ENCODE assay signal across 17 mouse cellular contexts in genomic region chr9:116136146-116136545, GRCm38 (mm10). TPM values are rescaled to one million over a fixed set of nuclear protein-coding genes. Genes with fewer than 3 reads are reported as not detected.
DNase-seq lines count a peak whose midpoint lies in the region; ATAC-seq and TF ChIP-seq lines count a peak whose summit lies in the region.
"Had no signal": no experiment of that assay in that cellular context is flagged by ENCODE, and none has a peak within 500 bp of the region (broad histone marks: within the 10 kb centered on the region; RNA-seq: fewer than 3 reads in every experiment).

No protein-coding gene starts in this region.

- TF ChIP-seq EP300 in liver, postnatal 0 days (IDR thresholded peaks at IDR 0.05; ENCODE audit: low read depth): no peak

- no peaks in the 10 kb centered on the region for H3K36me3 ChIP-seq in hindbrain, embryonic 10.5 days
- H3K36me3 ChIP-seq in hindbrain, embryonic 14.5 days (replicated peaks; ENCODE audit: control insufficient read depth, insufficient read depth): no peaks in the 10 kb centered on the region
- peaks cover 5% of the 10 kb centered on the region; the same call in 1 of the 2 replicates for H3K36me3 ChIP-seq in liver, postnatal 0 days (replicated peaks; ENCODE audit: insufficient read depth, low read length)
- H3K36me3 ChIP-seq in liver, embryonic 11.5 days (ENCODE audit: control insufficient read depth, insufficient read depth, low read length): no peaks in the 10 kb centered on the region
- peaks cover 10% of the 10 kb centered on the region for H3K36me3 ChIP-seq in limb, embryonic 10.5 days
- no peaks in the 10 kb centered on the region for H3K36me3 ChIP-seq in forebrain, embryonic 16.5 days (ENCODE audit: control insufficient read depth, insufficient read depth)

- TF ChIP-seq POLR2A in bone marrow macrophage, adult 2 months (IDR thresholded peaks at IDR 0.05; ENCODE audit: borderline replicate concordance, low read depth, low read length): no peak

- H3K4me2 ChIP-seq in hindbrain, embryonic 14.5 days (replicated peaks): no peak overlapping the region
- no peak overlapping the region for H3K4me2 ChIP-seq in liver, postnatal 0 days (ENCODE audit: low read depth, low read length)
- H3K4me2 ChIP-seq in liver, embryonic 11.5 days: no peak overlapping the region
- H3K4me2 ChIP-seq in forebrain, embryonic 16.5 days (ENCODE audit: low read length): no peak overlapping the region
- H3K4me2 ChIP-seq: heart, embryonic 11.5 days; heart, embryonic 15.5 days; intestine, embryonic 15.5 days had no signal

- H3K4me1 ChIP-seq in hindbrain, embryonic 10.5 days (replicated peaks): peaks cover 58% of the 10 kb centered on the region
- H3K4me1 ChIP-seq in hindbrain, embryonic 14.5 days (replicated peaks; ENCODE audit: control insufficient read depth, insufficient read depth, low read length): peaks cover 14% of the 10 kb centered on the region
- H3K4me1 ChIP-seq in liver, postnatal 0 days (ENCODE audit: insufficient read depth): peaks cover 53% of the 10 kb centered on the region
- H3K4me1 ChIP-seq in liver, embryonic 11.5 days (replicated peaks; ENCODE audit: control insufficient read depth, insufficient read depth, low read length): no peaks in the 10 kb centered on the region; the same call in 1 of the 2 replicates
- H3K4me1 ChIP-seq in bone marrow macrophage, adult 2 months (ENCODE audit: control insufficient read depth, insufficient read depth, low read length): peaks cover 84% of the 10 kb centered on the region
- peaks cover 50% of the 10 kb centered on the region for H3K4me1 ChIP-seq in limb, embryonic 10.5 days
- H3K4me1 ChIP-seq in forebrain, embryonic 16.5 days (replicated peaks; ENCODE audit: control insufficient read depth, insufficient read depth, low read length): peaks cover 7% of the 10 kb centered on the region; the same call in 1 of the 2 replicates

- no peak for DNase-seq in hindbrain, embryonic 10.5 days (ENCODE audit: low spot score)
- no peak for DNase-seq in hindbrain, embryonic 14.5 days (ENCODE audit: low spot score)
- DNase-seq in liver, postnatal 0 days: no peak
- DNase-seq in liver, embryonic 11.5 days (ENCODE audit: low spot score): no peak
- no peak for DNase-seq in limb, embryonic 10.5 days (ENCODE audit: low spot score)
- no peak for DNase-seq in thymus, postnatal 14 days
- DNase-seq: adrenal gland, postnatal 25 days; cerebellum, adult 11 months; cerebellum, adult 9-10 months; cerebellum, postnatal 36 days; gastrocnemius, postnatal 14 days; heart, adult 2 months had no signal

- no peak for TF ChIP-seq CTCF in liver, postnatal 0 days (IDR thresholded peaks at IDR 0.05; ENCODE audit: low read depth)
- TF ChIP-seq CTCF in bone marrow macrophage, adult 2 months (IDR thresholded peaks at IDR 0.05; ENCODE audit: low read depth, low read length): no peak

- H3K4me3 ChIP-seq in hindbrain, embryonic 10.5 days: no peak overlapping the region
- H3K4me3 ChIP-seq in hindbrain, embryonic 14.5 days (replicated peaks; ENCODE audit: low read length): no peak overlapping the region
- H3K4me3 ChIP-seq in liver, postnatal 0 days (ENCODE audit: low read depth, low read length): no peak overlapping the region
- H3K4me3 ChIP-seq in liver, embryonic 11.5 days (ENCODE audit: low read depth, low read length): no peak overlapping the region
- H3K4me3 ChIP-seq in bone marrow macrophage, adult 2 months (ENCODE audit: insufficient read depth, low read length): no peak overlapping the region
- no peak overlapping the region for H3K4me3 ChIP-seq in limb, embryonic 10.5 days
- H3K4me3 ChIP-seq in forebrain, embryonic 16.5 days (replicated peaks; ENCODE audit: low read length): no peak overlapping the region
- H3K4me3 ChIP-seq: heart, adult 2 months; heart, embryonic 15.5 days; intestine, embryonic 15.5 days had no signal

- peak overlapping the region; percentile 35; the same call in 1 of the 2 replicates for H3K27ac ChIP-seq in hindbrain, embryonic 10.5 days
- no peak overlapping the region; the same call in 1 of the 2 replicates for H3K27ac ChIP-seq in hindbrain, embryonic 14.5 days
- H3K27ac ChIP-seq in liver, postnatal 0 days (ENCODE audit: low read depth): 0 out of 2 replicates have a peak overlapping the region, but pooled peaks have one; percentile 39
- H3K27ac ChIP-seq in liver, embryonic 11.5 days (ENCODE audit: low read depth, low read length): no peak overlapping the region
- peak overlapping the region; percentile 77 for H3K27ac ChIP-seq in bone marrow macrophage, adult 2 months (ENCODE audit: insufficient read depth, low read depth, low read length)
- H3K27ac ChIP-seq in limb, embryonic 10.5 days: peak overlapping the region; percentile 36; the same call in 1 of the 2 replicates
- no peak overlapping the region for H3K27ac ChIP-seq in forebrain, embryonic 16.5 days (ENCODE audit: low read length)
- H3K27ac ChIP-seq: heart, adult 2 months; heart, embryonic 15.5 days; intestine, embryonic 15.5 days had no signal

- H3K9ac ChIP-seq in hindbrain, embryonic 14.5 days: no peak overlapping the region
- H3K9ac ChIP-seq in liver, postnatal 0 days (replicated peaks): no peak overlapping the region
- H3K9ac ChIP-seq in liver, embryonic 11.5 days (ENCODE audit: low read depth, low read length): no peak overlapping the region
- no peak overlapping the region for H3K9ac ChIP-seq in forebrain, embryonic 16.5 days (replicated peaks; ENCODE audit: low read depth, low read length)
- H3K9ac ChIP-seq: heart, embryonic 15.5 days; intestine, embryonic 15.5 days had no signal

- no peaks in the 10 kb centered on the region for H3K27me3 ChIP-seq in hindbrain, embryonic 10.5 days (ENCODE audit: insufficient read depth, poor library complexity, severe bottlenecking)
- H3K27me3 ChIP-seq in hindbrain, embryonic 14.5 days (ENCODE audit: control insufficient read depth, insufficient read depth, low read length): no peaks in the 10 kb centered on the region
- no peaks in the 10 kb centered on the region for H3K27me3 ChIP-seq in liver, postnatal 0 days (ENCODE audit: insufficient read depth, low read length)
- no peaks in the 10 kb centered on the region for H3K27me3 ChIP-seq in liver, embryonic 11.5 days (replicated peaks; ENCODE audit: control insufficient read depth, insufficient read depth, low read length)
- H3K27me3 ChIP-seq in limb, embryonic 10.5 days (ENCODE audit: low read depth, poor library complexity, severe bottlenecking): no peaks in the 10 kb centered on the region
- no peaks in the 10 kb centered on the region for H3K27me3 ChIP-seq in forebrain, embryonic 16.5 days (replicated peaks; ENCODE audit: control insufficient read depth, insufficient read depth, low read length)
- H3K27me3 ChIP-seq: heart, embryonic 15.5 days; intestine, embryonic 15.5 days had no signal

- 73% methylated on average over 6 of the region's 6 CpGs for WGBS in hindbrain, embryonic 10.5 days
- 66% methylated on average over 6 of the region's 6 CpGs for WGBS in hindbrain, embryonic 14.5 days
- 74% methylated on average over 6 of the region's 6 CpGs for WGBS in liver, postnatal 0 days (ENCODE audit: insufficient replicate concordance)
- 80% methylated on average over 6 of the region's 6 CpGs for WGBS in liver, embryonic 11.5 days
- WGBS in limb, embryonic 10.5 days: 79% methylated on average over 6 of the region's 6 CpGs
- 63% methylated on average over 6 of the region's 6 CpGs for WGBS in forebrain, embryonic 16.5 days

- no peaks in the 10 kb centered on the region for H3K9me3 ChIP-seq in hindbrain, embryonic 10.5 days
- H3K9me3 ChIP-seq in hindbrain, embryonic 14.5 days (ENCODE audit: control insufficient read depth, low read length): no peaks in the 10 kb centered on the region
- no peaks in the 10 kb centered on the region for H3K9me3 ChIP-seq in liver, postnatal 0 days (ENCODE audit: low read length)
- no peaks in the 10 kb centered on the region for H3K9me3 ChIP-seq in liver, embryonic 11.5 days (ENCODE audit: control insufficient read depth, low read length)
- H3K9me3 ChIP-seq in limb, embryonic 10.5 days (replicated peaks): no peaks in the 10 kb centered on the region
- no peaks in the 10 kb centered on the region for H3K9me3 ChIP-seq in forebrain, embryonic 16.5 days (ENCODE audit: control insufficient read depth, low read length)
- H3K9me3 ChIP-seq: heart, embryonic 15.5 days; intestine, embryonic 15.5 days had no signal

- ATAC-seq in hindbrain, embryonic 14.5 days (ENCODE audit: low FRiP score): no peak
- ATAC-seq in liver, postnatal 0 days: 0 out of 2 replicates have a peak, but pooled peaks have one; percentile 20
- no peak for ATAC-seq in liver, embryonic 11.5 days (replicated peaks; ENCODE audit: low FRiP score)
- no peak for ATAC-seq in forebrain, embryonic 16.5 days
- ATAC-seq: intestine, embryonic 15.5 days had no signal

RNA-seq across cellular contexts. Expression of gene Tgfbr2, which starts 39.0 kb away (rescaled TPM):
- 8.3 and 8.4 TPM in 2 replicates for polyA plus RNA-seq in hindbrain, embryonic 10.5 days (2016; fragmentation: Nextera tagmentation; extraction: Ambion mirVana)
- 10.9 and 11.4 TPM in 2 replicates for polyA plus RNA-seq in hindbrain, embryonic 14.5 days (2014; fragmentation: Nextera tagmentation; extraction: Ambion mirVana)
- polyA plus RNA-seq in liver, postnatal 0 days (2015; fragmentation: Nextera tagmentation; extraction: Ambion mirVana): 5.2 and 5.6 TPM in 2 replicates
- polyA plus RNA-seq in liver, embryonic 11.5 days (2014; fragmentation: Nextera tagmentation; extraction: Ambion mirVana): 9.5 and 10.5 TPM in 2 replicates
- 62.1 and 79.7 TPM in 2 replicates for polyA plus RNA-seq in bone marrow macrophage, adult 2 months (2012; ENCODE audit: insufficient read depth, insufficient read length, missing spikeins)
- polyA plus RNA-seq in limb, embryonic 10.5 days (2016; fragmentation: Nextera tagmentation; extraction: Ambion mirVana): 9.8 and 14.1 TPM in 2 replicates
- polyA plus RNA-seq in forebrain, embryonic 16.5 days (2015; fragmentation: Nextera tagmentation; extraction: Ambion mirVana): 6.5 and 8.8 TPM in 2 replicates

Comparison
In these comparisons a context has a peak if more than half of its experiments do, and no peak if none do; other contexts are left out.
1. H3K27ac ChIP-seq: peak in hindbrain, embryonic 10.5 days (single experiment), liver, postnatal 0 days (single experiment), bone marrow macrophage, adult 2 months (single experiment) and limb, embryonic 10.5 days (single experiment); none in hindbrain, embryonic 14.5 days (single experiment), liver, embryonic 11.5 days (single experiment) and forebrain, embryonic 16.5 days (single experiment).